Mouse (Mus musculus): Measurements from ENCODE around the gene Akt3. TPM values are rescaled to one million over a fixed set of nuclear protein-coding genes. Genes with fewer than 3 reads are reported as not detected.

Gene Akt3
- polyA plus RNA-seq, 1 experiment: 15.1 TPM

GRCm38 (mm10) chr1:177040058-177040457 is 217.9 kb downstream of the Akt3 start:
- TF ChIP-seq POLR2A (IDR thresholded peaks at IDR 0.05; ENCODE audit: borderline replicate concordance, extremely low read depth, low read depth, low read length): no peak
- TF ChIP-seq CTCF (IDR thresholded peaks at IDR 0.05; ENCODE audit: insufficient read depth, low read length): no peak
- Histone ChIP-seq H3K4me3 (replicated peaks; ENCODE audit: extremely low read depth, low read depth, low read length) (no peak overlapping the region), H3K4me1 (ENCODE audit: control insufficient read depth, insufficient read depth, low read length) (no peaks in the 10 kb centered on the region; the same call in 1 of the 2 replicates)
- DNase-seq: no peak
- WGBS: 51% methylated on average over 4 of the region's 4 CpGs

GRCm38 (mm10) chr1:177039093-177039674 is 218.8 kb downstream of the Akt3 start:
- H3K4me1 ChIP-seq (ENCODE audit: control insufficient read depth, insufficient read depth, low read length): no peaks in the 10 kb centered on the region; the same call in 1 of the 2 replicates
- no peak for DNase-seq
- no peak for TF ChIP-seq CTCF (IDR thresholded peaks at IDR 0.05; ENCODE audit: insufficient read depth, low read length)
- no peak for TF ChIP-seq POLR2A (IDR thresholded peaks at IDR 0.05; ENCODE audit: borderline replicate concordance, extremely low read depth, low read depth, low read length)
- WGBS: 57% methylated on average over 6 of the region's 6 CpGs
- no peak overlapping the region for H3K4me3 ChIP-seq (replicated peaks; ENCODE audit: extremely low read depth, low read depth, low read length)

GRCm38 (mm10) chr1:177038383-177038782 is 219.6 kb downstream of the Akt3 start:
- TF ChIP-seq POLR2A (IDR thresholded peaks at IDR 0.05; ENCODE audit: borderline replicate concordance, extremely low read depth, low read depth, low read length): no peak
- no peak for TF ChIP-seq CTCF (IDR thresholded peaks at IDR 0.05; ENCODE audit: insufficient read depth, low read length)
- 46% methylated on average over 2 of the region's 2 CpGs for WGBS

GRCm38 (mm10) chr1:177035460-177035859 is 222.5 kb downstream of the Akt3 start:
- no peak for TF ChIP-seq CTCF (IDR thresholded peaks at IDR 0.05; ENCODE audit: insufficient read depth, low read length)
- TF ChIP-seq POLR2A (IDR thresholded peaks at IDR 0.05; ENCODE audit: borderline replicate concordance, extremely low read depth, low read depth, low read length): no peak
- no peak for DNase-seq
- no peak overlapping the region for H3K4me3 ChIP-seq (replicated peaks; ENCODE audit: extremely low read depth, low read depth, low read length)
- H3K4me1 ChIP-seq (ENCODE audit: control insufficient read depth, insufficient read depth, low read length): no peaks in the 10 kb centered on the region
- 96% methylated on average over 2 of the region's 2 CpGs for WGBS

More at GRCm38 (mm10) chr1:177038383-177038782, 219.6 kb downstream of the Akt3 start:
- no peak overlapping the region for H3K4me3 ChIP-seq (replicated peaks; ENCODE audit: extremely low read depth, low read depth, low read length)
- DNase-seq: no peak
- no peaks in the 10 kb centered on the region; the same call in 1 of the 2 replicates for H3K4me1 ChIP-seq (ENCODE audit: control insufficient read depth, insufficient read depth, low read length)

GRCm38 (mm10) chr1:177032233-177032632 is 225.8 kb downstream of the Akt3 start:
- Histone ChIP-seq H3K4me1 (ENCODE audit: control insufficient read depth, insufficient read depth, low read length) (no peaks in the 10 kb centered on the region), H3K4me3 (replicated peaks; ENCODE audit: extremely low read depth, low read depth, low read length) (no peak overlapping the region)
- TF ChIP-seq POLR2A (IDR thresholded peaks at IDR 0.05; ENCODE audit: borderline replicate concordance, extremely low read depth, low read depth, low read length): no peak
- TF ChIP-seq CTCF (IDR thresholded peaks at IDR 0.05; ENCODE audit: insufficient read depth, low read length): no peak
- no peak for DNase-seq
- WGBS: 70% methylated on average over 1 of the region's 1 CpGs

GRCm38 (mm10) chr1:177031196-177031595 is 226.8 kb downstream of the Akt3 start:
- no peak for TF ChIP-seq CTCF (IDR thresholded peaks at IDR 0.05; ENCODE audit: insufficient read depth, low read length)
- no peak for TF ChIP-seq POLR2A (IDR thresholded peaks at IDR 0.05; ENCODE audit: borderline replicate concordance, extremely low read depth, low read depth, low read length)
- no peak overlapping the region for H3K4me3 ChIP-seq (replicated peaks; ENCODE audit: extremely low read depth, low read depth, low read length)
- no peaks in the 10 kb centered on the region for H3K4me1 ChIP-seq (ENCODE audit: control insufficient read depth, insufficient read depth, low read length)
- 96% methylated on average over 1 of the region's 1 CpGs for WGBS
- DNase-seq: no peak

- no peak overlapping the region for H3K4me3 ChIP-seq (replicated peaks; ENCODE audit: extremely low read depth, low read depth, low read length)
- WGBS: 86% methylated on average over 3 of the region's 3 CpGs
- DNase-seq: no peak
- no peaks in the 10 kb centered on the region for H3K4me1 ChIP-seq (ENCODE audit: control insufficient read depth, insufficient read depth, low read length)
- TF ChIP-seq POLR2A (IDR thresholded peaks at IDR 0.05; ENCODE audit: borderline replicate concordance, extremely low read depth, low read depth, low read length) (no peak), CTCF (IDR thresholded peaks at IDR 0.05; ENCODE audit: insufficient read depth, low read length) (no peak)
Measured at GRCm38 (mm10) chr1:177030669-177031068, 227.3 kb downstream of the Akt3 start.

GRCm38 (mm10) chr1:177029032-177029431 is 229.0 kb downstream of the Akt3 start:
- 61% methylated on average over 2 of the region's 2 CpGs for WGBS
- no peak overlapping the region for H3K4me3 ChIP-seq (replicated peaks; ENCODE audit: extremely low read depth, low read depth, low read length)
- DNase-seq: no peak
- no peaks in the 10 kb centered on the region for H3K4me1 ChIP-seq (ENCODE audit: control insufficient read depth, insufficient read depth, low read length)
- TF ChIP-seq POLR2A (IDR thresholded peaks at IDR 0.05; ENCODE audit: borderline replicate concordance, extremely low read depth, low read depth, low read length) (no peak), CTCF (IDR thresholded peaks at IDR 0.05; ENCODE audit: insufficient read depth, low read length) (no peak)

- no peak overlapping the region for H3K4me3 ChIP-seq (replicated peaks; ENCODE audit: extremely low read depth, low read depth, low read length)
- H3K4me1 ChIP-seq (ENCODE audit: control insufficient read depth, insufficient read depth, low read length): no peaks in the 10 kb centered on the region
- 85% methylated on average over 3 of the region's 3 CpGs for WGBS
- TF ChIP-seq CTCF (IDR thresholded peaks at IDR 0.05; ENCODE audit: insufficient read depth, low read length) (no peak), POLR2A (IDR thresholded peaks at IDR 0.05; ENCODE audit: borderline replicate concordance, extremely low read depth, low read depth, low read length) (no peak)
- no peak for DNase-seq
Measured at GRCm38 (mm10) chr1:177027706-177028105, 230.3 kb downstream of the Akt3 start.

GRCm38 (mm10) chr1:177022751-177023150 is 235.3 kb downstream of the Akt3 start:
- WGBS: 67% methylated on average over 3 of the region's 3 CpGs

More at GRCm38 (mm10) chr1:177022751-177023150, 235.3 kb downstream of the Akt3 start:
- Histone ChIP-seq H3K4me3 (replicated peaks; ENCODE audit: extremely low read depth, low read depth, low read length) (no peak overlapping the region), H3K4me1 (ENCODE audit: control insufficient read depth, insufficient read depth, low read length) (no peaks in the 10 kb centered on the region)
- DNase-seq: no peak
- TF ChIP-seq POLR2A (IDR thresholded peaks at IDR 0.05; ENCODE audit: borderline replicate concordance, extremely low read depth, low read depth, low read length): no peak
- TF ChIP-seq CTCF (IDR thresholded peaks at IDR 0.05; ENCODE audit: insufficient read depth, low read length): no peak

Data from lung, adult 2 months (tissue).